Mouse (Mus musculus) intestine, postnatal 0 days (tissue): ENCODE measurements at regions not wholly inside any gene's neighbourhood (a gene's known extent, or its start where the extent isn't known, plus 50 kb on each side); places are given as distances from the start of the nearest gene placed in this dataset.

Experiments
- ATAC-seq: fragments of 200-750 bp; cut with Nextera tagmentation; 2 replicates; pipeline ENCODE4 v1.8.0; 2017; ENCODE audit warnings: mild to moderate bottlenecking, moderate TSS enrichment, moderate library complexity
- H3K27ac ChIP-seq: fragments of 300-500 bp; sonication (generic); 2 replicates; pipeline ENCODE4 v1.5.1; 2014; ENCODE audit warnings: mild to moderate bottlenecking, low read depth, low read length, moderate library complexity
- H3K27me3 ChIP-seq: fragments of 300-500 bp; sonication (generic); replicated peaks from 2 replicates; pipeline ENCODE4 v1.6.1; 2014; ENCODE audit warnings: low read length, mixed read lengths; ENCODE audit not compliant: control insufficient read depth, insufficient read depth
- H3K36me3 ChIP-seq: fragments of 300-500 bp; sonication (generic); 2 replicates; pipeline ENCODE4 v1.6.1; 2014; ENCODE audit warnings: mild to moderate bottlenecking, moderate library complexity; ENCODE audit not compliant: control insufficient read depth, insufficient read depth
- H3K4me1 ChIP-seq: fragments of 300-500 bp; sonication (generic); replicated peaks from 2 replicates; pipeline ENCODE4 v1.6.1; 2014; ENCODE audit warnings: antibody characterized with exemption, low read length, mixed read lengths; ENCODE audit not compliant: control insufficient read depth, insufficient read depth
- H3K4me2 ChIP-seq: fragments of 300-500 bp; sonication (generic); replicated peaks from 2 replicates; pipeline ENCODE4 v1.6.1; 2014; ENCODE audit warnings: low read depth, mild to moderate bottlenecking, moderate library complexity
- H3K4me3 ChIP-seq: fragments of 300-500 bp; sonication (generic); 2 replicates; pipeline ENCODE4 v1.5.1; 2014; ENCODE audit warnings: low read depth, low read length
- H3K9ac ChIP-seq: fragments of 300-500 bp; sonication (generic); 2 replicates; pipeline ENCODE4 v1.6.1; 2014; ENCODE audit warnings: mild to moderate bottlenecking, low read depth, low read length
- H3K9me3 ChIP-seq: fragments of 300-500 bp; sonication (generic); 2 replicates; pipeline ENCODE4 v1.6.1; 2016; ENCODE audit warnings: mixed run types; ENCODE audit not compliant: control insufficient read depth
- CTCF ChIP-seq: sonication (generic); IDR thresholded peaks from 2 replicates; pipeline ENCODE4 v1.5.1; 2016; ENCODE audit warnings: low read depth, mild to moderate bottlenecking, control low read depth, antibody characterized with exemption, moderate library complexity
- WGBS: fragments of 180-500 bp; shearing (Covaris S2); extraction: QIAGEN DNeasy Blood & Tissue Kit; methylation state at CpG from one replicate; pipeline ENCODE4 v1.1.7; 2014; 5-methylcytosine and 5-hydroxymethylcytosine counted together

DNA sequence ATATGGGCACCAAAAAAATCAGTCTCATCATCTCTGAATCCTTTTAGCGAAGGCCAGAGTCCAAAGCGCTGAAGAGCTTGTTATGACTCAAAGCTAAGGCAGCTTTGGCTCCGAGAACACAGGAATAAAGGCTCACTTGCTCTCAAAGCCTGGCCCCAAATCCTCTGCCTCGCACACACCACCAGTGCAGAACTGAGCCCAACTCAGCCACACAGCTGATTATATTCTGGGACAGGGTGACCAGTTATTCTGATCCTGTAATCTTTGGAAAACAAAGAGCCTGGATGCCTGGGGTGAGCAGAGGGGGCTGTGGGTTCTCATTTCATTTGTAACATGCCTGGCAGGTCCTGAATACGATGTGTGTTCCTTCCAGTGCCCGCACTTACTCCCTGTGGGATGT is 73.9 kb downstream of the Irx6 start:
- WGBS = 72% methylated on average over 6 of the region's 6 CpGs
- Histone ChIP-seq H3K27me3 (no peaks in the 10 kb centered on the region), H3K4me1 (no peaks in the 10 kb centered on the region), H3K36me3 (no peaks in the 10 kb centered on the region), H3K9me3 (no peaks in the 10 kb centered on the region), H3K4me3 (no peak overlapping the region), H3K9ac (no peak overlapping the region), H3K4me2 (no peak overlapping the region), H3K27ac (no peak overlapping the region)
- TF ChIP-seq CTCF = no peak
- ATAC-seq = no peak

DNA sequence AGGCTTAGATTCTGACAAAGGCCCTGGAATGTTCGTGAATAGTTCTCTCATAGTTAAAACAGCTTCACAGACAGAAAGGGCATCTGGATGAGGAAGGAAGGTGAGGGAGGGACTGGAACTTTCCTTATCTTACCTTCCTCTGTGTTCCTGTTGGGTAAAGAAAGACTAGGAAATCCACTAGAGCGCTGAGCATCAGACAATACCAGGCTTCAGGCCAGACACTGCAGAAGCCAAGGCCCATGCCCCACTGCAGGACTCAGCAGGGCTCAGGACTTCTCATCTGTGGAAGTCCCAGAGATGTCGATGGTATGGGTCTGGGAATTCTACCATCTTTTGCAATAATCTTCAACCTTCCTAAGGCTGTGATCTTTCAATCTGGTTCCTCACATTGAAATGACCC is 67.2 kb upstream of the Mmp2 start:
- H3K4me3 ChIP-seq = no peak overlapping the region
- H3K27me3 ChIP-seq = no peaks in the 10 kb centered on the region
- no peak overlapping the region for H3K9ac ChIP-seq
- 0 out of 2 replicates have a peak, but pooled peaks cover 3% of the 10 kb centered on the region for H3K4me1 ChIP-seq
- 84% methylated on average over 3 of the region's 3 CpGs for WGBS
- no peak for TF ChIP-seq CTCF
- no peak for ATAC-seq
- no peak overlapping the region for H3K27ac ChIP-seq
- H3K36me3 ChIP-seq = no peaks in the 10 kb centered on the region
- no peaks in the 10 kb centered on the region for H3K9me3 ChIP-seq
- no peak overlapping the region for H3K4me2 ChIP-seq

DNA sequence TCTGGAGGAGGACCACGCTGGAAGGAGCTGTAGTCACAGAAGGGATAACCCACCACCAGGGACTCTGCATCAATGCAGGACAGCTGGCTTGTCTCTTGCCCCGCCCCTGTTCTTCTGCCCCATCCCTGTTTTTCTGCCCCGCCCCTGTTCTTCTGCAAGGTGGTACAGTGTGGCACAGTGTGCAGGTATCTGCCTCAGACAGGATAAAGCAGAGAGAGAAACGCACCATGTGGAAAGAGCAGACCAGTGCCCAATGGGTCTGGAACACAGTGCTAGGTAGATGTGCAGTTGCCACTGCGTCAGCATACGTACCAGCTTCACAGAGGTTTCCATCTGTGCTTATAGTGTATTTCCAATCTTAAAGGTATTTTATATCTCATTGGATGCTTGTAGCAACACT is 66.2 kb upstream of the Mmp2 start:
- TF ChIP-seq CTCF = no peak
- Histone ChIP-seq H3K9me3 (no peaks in the 10 kb centered on the region), H3K27me3 (no peaks in the 10 kb centered on the region), H3K27ac (no peak overlapping the region), H3K4me1 (0 out of 2 replicates have a peak, but pooled peaks cover 3% of the 10 kb centered on the region), H3K36me3 (no peaks in the 10 kb centered on the region), H3K4me2 (no peak overlapping the region), H3K9ac (no peak overlapping the region), H3K4me3 (no peak overlapping the region)
- 96% methylated on average over 6 of the region's 6 CpGs for WGBS
- ATAC-seq = no peak

DNA sequence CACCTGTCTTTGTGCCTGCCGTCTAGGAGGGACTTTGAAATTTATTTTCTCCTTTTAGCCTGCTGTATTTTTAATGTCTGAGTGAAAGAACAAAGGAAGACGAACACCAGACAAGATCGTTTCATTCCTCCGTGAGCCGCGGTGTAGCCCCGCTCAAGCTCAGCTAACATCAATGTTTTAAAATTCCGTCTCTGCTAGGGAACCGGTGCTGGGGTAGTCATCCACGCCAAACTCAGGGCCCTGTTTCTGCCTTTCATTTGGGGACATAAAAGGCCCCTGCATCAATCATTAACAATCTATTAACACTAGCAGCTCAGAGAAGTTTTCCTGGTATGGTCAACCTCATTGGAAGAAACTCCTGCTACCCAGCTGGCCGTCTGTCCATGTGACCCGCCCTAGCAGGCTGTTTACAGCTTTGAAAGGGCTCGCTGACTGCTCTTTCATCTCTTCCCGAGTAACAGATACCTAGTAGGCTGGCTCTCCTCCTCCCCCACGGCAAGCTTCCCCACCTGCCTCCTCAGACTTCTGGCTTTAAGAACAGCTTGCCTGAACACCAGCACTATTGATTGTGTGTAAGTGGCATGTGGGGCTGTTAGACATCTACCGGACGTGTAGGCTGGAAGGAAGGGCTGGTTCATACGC is 65.0 kb upstream of the Mmp2 start:
- 7% methylated on average over 18 of the region's 18 CpGs for WGBS
- no peak overlapping the region for H3K9ac ChIP-seq
- 0 out of 2 replicates have a peak overlapping the region, but pooled peaks have one; percentile 5 for H3K4me3 ChIP-seq
- no peaks in the 10 kb centered on the region for H3K9me3 ChIP-seq
- peak overlapping the region; percentile 40 for H3K4me2 ChIP-seq
- no peak for ATAC-seq
- 0 out of 2 replicates have a peak, but pooled peaks cover 3% of the 10 kb centered on the region for H3K4me1 ChIP-seq
- TF ChIP-seq CTCF = no peak
- H3K27me3 ChIP-seq = no peaks in the 10 kb centered on the region
- no peak overlapping the region for H3K27ac ChIP-seq
- H3K36me3 ChIP-seq = no peaks in the 10 kb centered on the region

DNA sequence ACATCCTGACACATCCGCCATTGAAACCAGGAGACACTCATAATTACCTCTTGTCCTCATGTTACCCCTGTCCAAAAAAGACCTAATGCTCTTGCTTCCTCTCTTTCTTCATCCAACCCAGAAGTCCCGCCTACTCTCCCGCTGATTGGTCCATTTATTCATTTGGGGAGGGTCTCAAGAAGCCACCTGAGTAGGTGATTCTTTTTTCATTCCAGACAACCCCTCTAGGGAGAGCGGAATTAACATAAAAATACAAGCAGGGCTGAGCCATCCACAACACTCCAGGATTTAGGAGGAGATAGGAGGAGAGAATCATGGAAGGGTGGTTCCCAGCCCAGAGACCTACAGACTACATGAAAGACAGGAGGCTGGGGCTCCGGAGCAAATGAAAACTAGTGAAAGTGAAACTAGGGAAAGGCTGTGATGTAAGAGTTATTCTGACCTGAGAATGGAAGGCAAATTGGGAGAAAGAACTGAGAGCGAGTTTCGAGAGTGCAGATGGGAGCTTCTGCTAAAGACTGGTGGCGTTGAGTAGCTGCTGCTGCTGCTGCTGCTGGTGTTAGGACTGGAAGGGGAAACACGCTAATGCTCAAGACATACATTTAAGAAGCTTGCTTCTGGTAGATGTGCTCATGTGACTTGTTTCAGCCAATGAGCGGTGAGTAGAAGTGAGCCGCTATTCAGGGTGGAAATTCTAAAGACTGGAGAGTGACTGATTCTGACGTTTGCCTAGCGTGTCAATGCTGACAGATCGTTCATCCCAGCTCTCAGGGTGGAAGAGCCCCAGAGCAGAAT is 55.0 kb upstream of the Mmp2 start:
- no peak overlapping the region for H3K4me3 ChIP-seq
- 0 out of 2 replicates have a peak overlapping the region, but pooled peaks have one; percentile 24 for H3K4me2 ChIP-seq
- 57% methylated on average over 14 of the region's 14 CpGs for WGBS
- no peaks in the 10 kb centered on the region for H3K27me3 ChIP-seq
- no peaks in the 10 kb centered on the region for H3K9me3 ChIP-seq
- ATAC-seq = no peak
- no peaks in the 10 kb centered on the region for H3K4me1 ChIP-seq
- no peak overlapping the region for H3K9ac ChIP-seq
- H3K27ac ChIP-seq = no peak overlapping the region
- no peaks in the 10 kb centered on the region for H3K36me3 ChIP-seq
- no peak for TF ChIP-seq CTCF

DNA sequence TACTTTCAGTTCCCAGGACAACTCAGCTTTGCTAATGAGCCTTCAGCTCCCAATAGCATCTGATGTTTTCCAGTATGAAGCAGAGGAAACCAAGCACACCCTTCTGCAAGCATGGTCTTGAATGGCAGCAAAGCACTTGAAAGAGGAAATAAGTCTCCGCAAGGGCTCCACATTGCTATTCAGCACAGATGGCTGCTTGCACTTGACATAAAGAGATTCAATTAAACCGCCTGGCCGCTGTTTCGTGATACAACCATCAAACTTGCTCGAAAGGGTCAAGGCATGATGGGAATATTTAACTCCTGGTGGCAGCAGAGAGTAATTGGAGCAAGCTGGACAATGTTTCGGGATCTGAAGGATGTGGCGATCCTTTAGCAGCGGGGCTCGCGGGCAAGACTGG is 54.3 kb upstream of the Mmp2 start:
- Histone ChIP-seq H3K4me2 (no peak overlapping the region), H3K9ac (no peak overlapping the region), H3K27me3 (no peaks in the 10 kb centered on the region), H3K9me3 (no peaks in the 10 kb centered on the region), H3K36me3 (no peaks in the 10 kb centered on the region), H3K27ac (no peak overlapping the region), H3K4me1 (no peaks in the 10 kb centered on the region), H3K4me3 (no peak overlapping the region)
- 83% methylated on average over 10 of the region's 10 CpGs for WGBS
- TF ChIP-seq CTCF = no peak
- ATAC-seq = no peak
